Mouse (Mus musculus): ENCODE measurements at regions not wholly inside any gene's neighbourhood (a gene's known extent, or its start where the extent isn't known, plus 50 kb on each side); places are given as distances from the start of the nearest gene placed in this dataset.

DNA sequence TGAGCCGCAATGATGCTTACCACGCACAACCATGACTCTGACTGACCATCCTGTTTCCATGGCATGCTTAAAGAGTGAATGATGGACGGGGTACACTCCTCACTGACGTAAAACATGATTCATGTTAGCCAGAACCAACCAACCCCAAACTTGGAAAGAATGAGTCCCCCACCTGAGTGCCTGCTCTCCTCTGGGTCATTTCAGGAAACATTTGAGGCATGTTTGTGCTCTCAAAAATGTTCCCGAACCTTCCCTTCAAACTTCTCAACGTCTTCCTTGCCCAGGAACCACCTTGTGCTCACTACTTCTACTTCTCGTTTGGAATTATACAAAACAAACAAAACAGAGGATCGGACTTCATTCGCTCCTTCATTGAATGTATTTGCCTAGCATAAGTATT, 95.7 kb downstream of the Tmco5 start:
- 69% methylated on average over 9 of the region's 9 CpGs for WGBS
- Histone ChIP-seq H3K4me1 (replicated peaks) (peaks cover 63% of the 10 kb centered on the region), H3K4me2 (no peak overlapping the region), H3K9me3 (no peaks in the 10 kb centered on the region), H3K36me3 (no peaks in the 10 kb centered on the region), H3K4me3 (no peak overlapping the region), H3K9ac (no peak overlapping the region), H3K27me3 (no peaks in the 10 kb centered on the region), H3K27ac (replicated peaks) (no peak overlapping the region)
- no peak for ATAC-seq (ENCODE audit: low read depth)

DNA sequence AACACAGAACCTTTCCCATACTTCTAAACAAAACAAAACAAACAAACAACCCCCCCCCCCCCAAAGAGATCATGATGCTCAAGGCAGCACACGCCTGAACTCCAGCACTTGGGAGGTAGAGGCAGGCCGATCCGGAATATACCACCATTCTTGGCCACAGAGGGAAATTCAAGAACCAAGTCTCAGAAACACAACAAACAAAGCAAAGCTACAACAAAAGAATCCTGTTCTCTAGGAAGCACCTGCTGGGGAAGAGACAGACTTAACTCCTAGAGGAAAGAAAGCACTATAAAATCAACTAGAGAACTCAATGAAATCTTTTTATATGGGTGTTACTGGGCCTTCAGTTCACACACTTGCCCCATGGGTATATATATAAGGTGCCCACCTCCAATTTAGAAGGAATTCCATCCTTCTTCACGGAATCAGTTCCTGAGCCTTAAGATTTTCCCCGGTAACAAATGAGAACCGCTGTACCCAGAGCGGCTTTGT, 96.1 kb downstream of the Tmco5 start:
- H3K4me1 ChIP-seq (replicated peaks) = peaks cover 68% of the 10 kb centered on the region
- 11% methylated on average over 7 of the region's 7 CpGs for WGBS

DNA sequence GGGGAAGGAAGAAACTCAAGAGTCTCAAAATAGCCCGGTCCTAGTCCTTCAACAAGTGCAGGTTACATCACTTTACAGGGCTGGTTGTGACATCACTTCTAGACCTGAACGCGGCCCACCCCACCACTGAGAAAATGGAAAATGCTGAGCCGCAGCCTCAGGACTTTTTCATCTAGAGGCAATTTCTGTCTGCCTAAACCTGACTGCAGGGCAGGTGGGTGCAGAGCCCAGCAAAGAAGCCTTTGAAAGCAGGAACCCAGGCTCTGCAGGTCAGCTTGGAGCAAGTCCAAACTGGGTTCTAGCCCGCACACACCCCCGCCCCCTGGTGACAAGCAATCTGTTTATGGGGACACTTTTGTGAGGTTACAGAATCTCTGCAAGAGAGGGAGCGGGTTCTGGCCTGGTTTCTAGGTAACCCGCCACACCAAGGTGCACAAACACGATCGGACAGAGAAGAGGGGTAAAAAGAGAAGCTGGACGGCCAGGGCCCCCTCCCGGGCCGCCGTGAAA, 96.7 kb downstream of the Tmco5 start:
- H3K27me3 ChIP-seq = no peaks in the 10 kb centered on the region
- peak overlapping the region; percentile 88 for H3K9ac ChIP-seq
- WGBS = under 1% methylated on average over 14 of the region's 14 CpGs
- H3K27ac ChIP-seq (replicated peaks) = peak overlapping the region; percentile 96
- H3K4me3 ChIP-seq = peak overlapping the region; percentile 56
- peaks cover 73% of the 10 kb centered on the region for H3K4me1 ChIP-seq (replicated peaks)
- no peaks in the 10 kb centered on the region for H3K36me3 ChIP-seq
- no peaks in the 10 kb centered on the region for H3K9me3 ChIP-seq
- peak overlapping the region; percentile 71 for H3K4me2 ChIP-seq
- ATAC-seq (ENCODE audit: low read depth) = peak; percentile 49

More for the DNA sequence above, 96.1 kb downstream of the Tmco5 start:
- Histone ChIP-seq H3K27me3 (no peaks in the 10 kb centered on the region), H3K36me3 (no peaks in the 10 kb centered on the region), H3K4me2 (peak overlapping the region; percentile 71), H3K27ac (replicated peaks) (peak overlapping the region; percentile 96), H3K4me3 (peak overlapping the region; percentile 56; the same call in 1 of the 2 replicates), H3K9me3 (no peaks in the 10 kb centered on the region), H3K9ac (peak overlapping the region; percentile 88)
- ATAC-seq (ENCODE audit: low read depth) = no peak

DNA sequence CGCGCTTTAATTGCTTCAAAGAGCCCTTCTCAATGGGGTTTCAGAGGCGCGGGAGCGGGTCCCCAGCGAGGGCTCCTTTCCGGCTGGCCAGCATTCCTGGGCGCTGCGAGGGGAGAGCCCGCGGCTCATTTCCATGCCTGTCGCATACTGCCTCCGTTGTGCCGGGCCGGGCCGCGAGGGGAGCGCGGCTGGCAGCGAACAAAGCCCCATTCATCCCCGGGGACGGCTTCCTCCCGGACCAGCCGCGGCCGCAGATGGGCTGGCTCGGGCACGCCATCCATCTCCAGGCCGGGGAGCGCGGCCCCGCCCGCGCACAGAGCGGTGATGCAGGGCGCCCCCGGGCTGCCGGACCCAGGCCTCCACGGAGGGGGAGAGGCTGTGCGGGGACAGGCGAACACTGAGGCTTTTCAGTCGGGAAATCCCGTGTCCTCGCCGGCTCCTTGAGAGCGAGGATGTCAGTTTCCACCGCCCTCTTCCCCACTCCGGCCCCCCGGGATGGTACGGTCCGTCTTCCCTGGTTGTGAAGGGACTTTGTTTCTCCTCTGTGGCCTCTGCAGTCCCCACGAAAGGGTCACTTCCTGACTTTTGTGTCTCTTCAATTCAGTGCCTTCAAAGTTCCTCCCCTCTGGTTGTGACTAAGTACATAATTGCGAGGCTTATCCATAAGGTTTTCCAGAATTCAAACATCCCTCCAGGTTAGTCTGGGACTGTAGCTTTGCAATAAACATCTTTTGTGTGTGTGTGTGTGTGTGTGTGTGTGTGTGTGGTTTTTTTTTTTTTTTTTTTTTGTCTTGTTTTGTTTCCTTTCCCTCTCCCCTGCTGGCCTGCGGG, 97.3 kb downstream of the Tmco5 start:
- Histone ChIP-seq H3K27me3 (no peaks in the 10 kb centered on the region), H3K4me2 (peak overlapping the region; percentile 71), H3K9ac (peak overlapping the region; percentile 88), H3K4me1 (replicated peaks) (peaks cover 76% of the 10 kb centered on the region), H3K9me3 (no peaks in the 10 kb centered on the region), H3K27ac (replicated peaks) (peak overlapping the region; percentile 96), H3K4me3 (peak overlapping the region; percentile 56), H3K36me3 (no peaks in the 10 kb centered on the region)
- WGBS = under 1% methylated on average over 52 of the region's 54 CpGs
- ATAC-seq (ENCODE audit: low read depth) = peak; percentile 94

- ATAC-seq (ENCODE audit: low read depth) = peak; percentile 0; the same call in 1 of the 2 replicates
- Histone ChIP-seq H3K4me1 (replicated peaks) (peaks cover 73% of the 10 kb centered on the region), H3K4me3 (peak overlapping the region; percentile 56)
Observed at GRCm38 (mm10) chr2:116976432-116976750, 97.9 kb downstream of the Tmco5 start.

DNA sequence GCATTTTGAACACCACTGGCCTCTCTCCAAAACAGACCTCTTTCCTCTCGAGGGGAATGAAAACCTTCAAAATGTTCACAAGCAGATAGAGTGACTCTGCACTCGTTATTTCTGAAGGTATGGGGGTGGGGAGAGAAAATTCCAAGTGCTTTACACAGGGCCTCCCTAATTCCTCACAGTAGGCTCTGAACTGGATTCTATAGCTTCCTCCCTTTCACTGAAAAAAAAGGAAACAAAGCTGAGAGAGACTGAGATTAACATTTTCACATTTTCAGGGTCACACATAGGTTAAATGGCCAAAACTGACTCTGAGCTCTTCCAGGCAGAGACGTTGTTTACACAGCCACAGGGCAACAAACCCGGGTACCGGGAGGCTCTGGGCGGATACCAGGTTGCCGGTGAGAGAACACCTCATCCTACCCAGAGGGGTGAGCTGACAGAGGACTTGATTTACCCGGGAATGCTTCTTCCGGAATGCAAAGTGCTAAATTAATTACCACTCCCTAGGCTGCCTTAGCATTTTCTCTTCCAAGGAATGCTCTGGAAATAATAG, 98.5 kb downstream of the Tmco5 start:
- H3K9ac ChIP-seq = no peak overlapping the region; the same call in 1 of the 2 replicates
- H3K4me2 ChIP-seq = peak overlapping the region; percentile 21; the same call in 1 of the 2 replicates
- peaks cover 66% of the 10 kb centered on the region for H3K4me1 ChIP-seq (replicated peaks)

More at GRCm38 (mm10) chr2:116976432-116976750, 97.9 kb downstream of the Tmco5 start:
- Histone ChIP-seq H3K27me3 (no peaks in the 10 kb centered on the region), H3K9me3 (no peaks in the 10 kb centered on the region), H3K9ac (peak overlapping the region; percentile 88), H3K4me2 (peak overlapping the region; percentile 71), H3K36me3 (no peaks in the 10 kb centered on the region), H3K27ac (replicated peaks) (peak overlapping the region; percentile 96)
- 0% methylated on average over 7 of the region's 7 CpGs for WGBS

GRCm38 (mm10) chr2:116977771-116978600, 99.5 kb downstream of the Tmco5 start:
- no peak overlapping the region for H3K4me2 ChIP-seq
- no peaks in the 10 kb centered on the region for H3K9me3 ChIP-seq
- no peak overlapping the region for H3K27ac ChIP-seq (replicated peaks)
- 52% methylated on average over 10 of the region's 10 CpGs for WGBS
- no peaks in the 10 kb centered on the region for H3K27me3 ChIP-seq
- no peak for ATAC-seq (ENCODE audit: low read depth)
- no peaks in the 10 kb centered on the region for H3K36me3 ChIP-seq
- no peak overlapping the region for H3K4me3 ChIP-seq
- H3K4me1 ChIP-seq (replicated peaks) = peaks cover 57% of the 10 kb centered on the region
- no peak overlapping the region for H3K9ac ChIP-seq

More for the DNA sequence above, 98.5 kb downstream of the Tmco5 start:
- Histone ChIP-seq H3K4me3 (no peak overlapping the region), H3K27ac (replicated peaks) (peak overlapping the region; percentile 96), H3K9me3 (no peaks in the 10 kb centered on the region), H3K27me3 (no peaks in the 10 kb centered on the region), H3K36me3 (no peaks in the 10 kb centered on the region)
- WGBS = 4% methylated on average over 9 of the region's 9 CpGs
- no peak for ATAC-seq (ENCODE audit: low read depth)

- no peaks in the 10 kb centered on the region for H3K36me3 ChIP-seq
- no peak overlapping the region for H3K4me3 ChIP-seq
- WGBS = 62% methylated on average over 4 of the region's 4 CpGs
- H3K9ac ChIP-seq = no peak overlapping the region
- H3K27me3 ChIP-seq = no peaks in the 10 kb centered on the region
- H3K9me3 ChIP-seq = no peaks in the 10 kb centered on the region
- H3K27ac ChIP-seq (replicated peaks) = no peak overlapping the region
- no peak for ATAC-seq (ENCODE audit: low read depth)
- H3K4me1 ChIP-seq (replicated peaks) = peaks cover 49% of the 10 kb centered on the region
- H3K4me2 ChIP-seq = no peak overlapping the region
Observed at GRCm38 (mm10) chr2:116978809-116979208, 100.3 kb downstream of the Tmco5 start.

GRCm38 (mm10) chr2:116979561-116980391, 101.3 kb downstream of the Tmco5 start:
- H3K4me1 ChIP-seq (replicated peaks) = peaks cover 44% of the 10 kb centered on the region
- no peaks in the 10 kb centered on the region for H3K9me3 ChIP-seq
- H3K4me2 ChIP-seq = 0 out of 2 replicates have a peak overlapping the region, but pooled peaks have one; percentile 11
- no peak overlapping the region for H3K4me3 ChIP-seq
- H3K9ac ChIP-seq = no peak overlapping the region
- no peak for ATAC-seq (ENCODE audit: low read depth)
- H3K27me3 ChIP-seq = no peaks in the 10 kb centered on the region
- WGBS = 1% methylated on average over 10 of the region's 10 CpGs
- H3K36me3 ChIP-seq = no peaks in the 10 kb centered on the region
- peak overlapping the region; percentile 69 for H3K27ac ChIP-seq (replicated peaks)

DNA sequence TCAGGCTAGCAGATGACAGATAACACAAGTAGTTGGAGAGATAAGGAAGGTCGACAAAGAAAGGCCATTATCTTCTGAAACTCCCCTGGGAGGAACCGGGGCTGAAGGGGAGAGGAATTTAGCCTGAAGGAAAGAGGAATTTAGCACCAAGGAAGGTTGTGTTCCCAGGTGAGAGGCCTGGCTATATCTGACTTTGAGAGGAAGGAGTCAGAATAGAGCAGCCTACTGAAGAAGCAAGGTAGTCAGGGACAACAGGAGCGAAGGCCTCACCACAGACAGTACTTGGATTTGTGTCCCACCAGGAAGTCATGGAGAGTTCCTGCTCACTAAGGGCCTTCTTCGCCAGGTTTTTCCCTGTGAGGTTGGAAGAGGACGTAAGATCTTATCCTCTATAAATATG, 102.2 kb downstream of the Tmco5 start:
- no peak for ATAC-seq (ENCODE audit: low read depth)

GRCm38 (mm10) chr2:116983351-116983750, 104.9 kb downstream of the Tmco5 start:
- no peaks in the 10 kb centered on the region for H3K27me3 ChIP-seq

More for the DNA sequence above, 102.2 kb downstream of the Tmco5 start:
- 46% methylated on average over 5 of the region's 5 CpGs for WGBS
- Histone ChIP-seq H3K27me3 (no peaks in the 10 kb centered on the region), H3K4me3 (no peak overlapping the region), H3K4me2 (no peak overlapping the region), H3K36me3 (no peaks in the 10 kb centered on the region), H3K4me1 (replicated peaks) (peaks cover 39% of the 10 kb centered on the region), H3K27ac (replicated peaks) (peak overlapping the region; percentile 38; the same call in 1 of the 2 replicates), H3K9ac (no peak overlapping the region), H3K9me3 (no peaks in the 10 kb centered on the region)

More at GRCm38 (mm10) chr2:116983351-116983750, 104.9 kb downstream of the Tmco5 start:
- Histone ChIP-seq H3K36me3 (no peaks in the 10 kb centered on the region), H3K9ac (no peak overlapping the region), H3K9me3 (no peaks in the 10 kb centered on the region), H3K4me3 (no peak overlapping the region), H3K4me1 (replicated peaks) (peaks cover 20% of the 10 kb centered on the region), H3K4me2 (no peak overlapping the region), H3K27ac (replicated peaks) (no peak overlapping the region)
- WGBS = 92% methylated on average over 5 of the region's 5 CpGs
- no peak for ATAC-seq (ENCODE audit: low read depth)

Measured in neural tube, embryonic 13.5 days (tissue).